Mouse (Mus musculus) layer of hippocampus, adult 2 months (tissue): ENCODE data around the gene Fhod1. TPM values are rescaled to one million over a fixed set of nuclear protein-coding genes. Genes with fewer than 3 reads are reported as not detected.

Experiments used
- DNase-seq, 2 experiments: peaks; one replicate each; pipeline ENCODE4 v3.0.0; 2022; ENCODE audit warnings: low spot score in 2 of 2
- H3K27ac ChIP-seq: fragments of 200-600 bp; 2 replicates; pipeline ENCODE4 v1.8.1; 2022
- H3K4me3 ChIP-seq: fragments of 200-600 bp; 2 replicates; pipeline ENCODE4 v1.8.1; 2022; ENCODE audit warnings: mild to moderate bottlenecking
- CTCF ChIP-seq: fragments of 200-600 bp; conservative IDR thresholded peaks from 2 replicates; pipeline ENCODE4 v1.8.1; 2022; ENCODE audit warnings: antibody characterized with exemption, mild to moderate bottlenecking, moderate library complexity
- total RNA-seq, 2 experiments: library from RNA; stranded (reverse); gene quantifications; 2 replicates each; pipeline ENCODE4 v1.2.3; 2021

The Fhod1 gene
- total RNA-seq, 2 experiments from 2014 or later, result 2.0 to 2.1 TPM

DNA sequence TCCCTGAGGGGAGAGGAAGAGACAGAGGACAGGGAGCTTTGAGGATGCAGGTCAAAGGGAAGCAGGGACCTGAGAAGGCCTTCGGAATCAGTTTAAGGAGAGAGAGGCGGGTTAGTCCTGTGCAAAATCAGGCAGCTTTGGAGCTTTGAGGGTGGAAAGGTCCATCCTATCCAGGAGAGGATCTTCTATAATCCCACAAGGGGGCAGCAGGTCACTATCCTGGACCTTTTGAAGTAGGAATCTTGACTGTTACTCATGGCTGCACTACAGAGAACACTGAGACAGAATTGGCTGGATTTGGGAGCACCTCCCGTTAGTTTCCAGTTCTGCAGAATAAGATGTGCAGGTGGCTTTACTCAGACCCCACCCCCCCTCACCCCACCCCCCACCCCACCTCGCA, 11.9 kb upstream of the Fhod1 start:
- TF ChIP-seq CTCF, result peak; percentile 61
- no peak for DNase-seq
- no peak overlapping the region for H3K27ac ChIP-seq

GRCm38 (mm10) chr8:105359208-105359607, 11.5 kb upstream of the Fhod1 start:
- Histone ChIP-seq H3K4me3 (no peak overlapping the region), H3K27ac (no peak overlapping the region)
- TF ChIP-seq CTCF, result no peak
- DNase-seq, result no peak

More for the DNA sequence above, 11.9 kb upstream of the Fhod1 start:
- H3K4me3 ChIP-seq, result no peak overlapping the region

GRCm38 (mm10) chr8:105356681-105357080, 8.9 kb upstream of the Fhod1 start:
- H3K27ac ChIP-seq, result no peak overlapping the region
- H3K4me3 ChIP-seq, result no peak overlapping the region
- no peak for TF ChIP-seq CTCF
- no peak for DNase-seq

- H3K4me3 ChIP-seq, result no peak overlapping the region
- no peak for DNase-seq
- TF ChIP-seq CTCF, result no peak
- H3K27ac ChIP-seq, result no peak overlapping the region
Measured at GRCm38 (mm10) chr8:105355179-105356024, 7.6 kb upstream of the Fhod1 start.

GRCm38 (mm10) chr8:105354549-105354948, 6.8 kb upstream of the Fhod1 start:
- TF ChIP-seq CTCF, result no peak
- no peak overlapping the region for H3K27ac ChIP-seq
- no peak for DNase-seq
- no peak overlapping the region for H3K4me3 ChIP-seq

DNA sequence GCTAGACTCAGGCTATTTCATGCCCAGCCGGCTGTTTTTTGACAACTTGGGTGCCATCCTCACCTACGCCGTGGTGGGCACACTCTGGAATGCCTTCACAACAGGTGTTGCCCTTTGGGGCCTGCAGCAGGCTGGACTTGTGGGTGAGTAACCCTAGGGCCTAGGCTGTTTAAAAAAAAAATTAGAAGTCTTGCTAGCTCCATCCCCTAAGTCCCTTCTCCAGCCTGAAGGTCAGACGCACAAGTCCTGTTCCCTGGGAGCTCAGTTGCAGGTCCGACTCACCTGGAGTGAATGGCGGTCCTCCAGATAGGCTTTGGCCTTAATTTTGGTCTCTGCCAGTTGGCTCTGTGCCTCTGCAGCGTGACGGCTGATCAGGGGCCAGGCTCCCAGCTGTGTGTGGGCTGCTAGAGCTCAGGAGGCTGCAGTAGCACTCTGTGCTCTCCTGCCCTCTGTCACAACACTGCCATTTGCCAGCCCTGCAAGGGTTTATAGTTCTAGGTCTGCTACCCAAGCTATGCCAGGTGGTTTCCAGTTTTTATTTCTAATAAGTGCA, 5.9 kb upstream of the Fhod1 start:
- no peak for DNase-seq
- Histone ChIP-seq H3K27ac (no peak overlapping the region), H3K4me3 (no peak overlapping the region)
- TF ChIP-seq CTCF, result no peak

DNA sequence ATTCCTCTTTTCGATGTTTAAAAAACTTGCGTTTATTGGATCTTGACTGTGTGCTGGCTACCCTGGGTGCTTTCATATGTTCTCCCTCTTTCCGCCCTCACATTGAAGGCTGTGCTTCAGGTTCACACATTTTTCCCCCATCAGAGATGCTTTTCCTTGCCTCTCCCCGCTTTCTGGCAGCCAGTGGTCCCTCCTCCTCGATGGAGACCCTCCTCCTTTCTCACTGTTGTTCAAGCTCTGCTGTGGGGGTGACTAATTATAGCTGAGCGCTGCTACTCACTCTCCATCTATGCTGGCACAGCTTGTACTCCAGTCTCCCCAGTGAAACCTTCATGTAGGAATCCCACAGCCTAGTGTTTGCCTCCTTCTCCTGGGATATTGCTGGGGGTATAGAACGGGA, 2.4 kb upstream of the Fhod1 start:
- Histone ChIP-seq H3K27ac (no peak overlapping the region), H3K4me3 (peak overlapping the region; percentile 77)
- TF ChIP-seq CTCF, result no peak
- no peak for DNase-seq

DNA sequence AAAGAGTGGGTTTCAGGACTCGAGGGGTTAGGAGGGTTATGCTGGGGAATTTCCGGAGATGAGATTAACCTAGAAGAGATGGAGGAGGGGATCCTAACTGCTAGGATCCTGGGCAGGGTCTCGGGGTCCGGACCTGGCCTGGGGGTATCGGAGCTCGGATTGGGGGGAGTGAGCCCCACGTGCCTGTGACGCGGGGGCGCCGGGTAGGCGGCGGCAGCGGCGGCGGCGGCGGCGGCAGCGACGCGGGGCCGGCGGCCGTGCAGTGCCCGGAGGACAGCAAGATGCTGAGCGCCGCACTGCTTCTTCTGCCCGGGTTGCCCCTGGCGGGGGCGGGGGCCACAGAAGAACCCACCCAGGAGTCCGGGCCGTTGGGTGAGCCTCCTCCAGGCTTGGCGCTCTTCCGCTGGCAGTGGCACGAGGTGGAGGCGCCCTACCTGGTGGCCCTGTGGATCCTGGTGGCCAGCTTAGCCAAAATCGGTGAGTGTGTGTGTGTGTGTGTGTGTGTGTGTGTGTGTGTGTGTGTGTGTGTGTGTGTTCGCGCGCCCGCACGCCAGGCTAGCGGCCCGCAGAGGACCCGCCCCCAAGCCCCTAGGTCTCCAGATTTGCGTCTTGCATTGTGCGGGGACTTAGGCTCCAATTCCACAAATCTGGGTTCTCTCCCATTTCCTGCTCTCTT, 1.5 kb upstream of the Fhod1 start:
- peak overlapping the region; percentile 77 for H3K4me3 ChIP-seq
- peak overlapping the region; percentile 75; the same call in 1 of the 2 replicates for H3K27ac ChIP-seq
- no peak for TF ChIP-seq CTCF
- DNase-seq, result no peak

DNA sequence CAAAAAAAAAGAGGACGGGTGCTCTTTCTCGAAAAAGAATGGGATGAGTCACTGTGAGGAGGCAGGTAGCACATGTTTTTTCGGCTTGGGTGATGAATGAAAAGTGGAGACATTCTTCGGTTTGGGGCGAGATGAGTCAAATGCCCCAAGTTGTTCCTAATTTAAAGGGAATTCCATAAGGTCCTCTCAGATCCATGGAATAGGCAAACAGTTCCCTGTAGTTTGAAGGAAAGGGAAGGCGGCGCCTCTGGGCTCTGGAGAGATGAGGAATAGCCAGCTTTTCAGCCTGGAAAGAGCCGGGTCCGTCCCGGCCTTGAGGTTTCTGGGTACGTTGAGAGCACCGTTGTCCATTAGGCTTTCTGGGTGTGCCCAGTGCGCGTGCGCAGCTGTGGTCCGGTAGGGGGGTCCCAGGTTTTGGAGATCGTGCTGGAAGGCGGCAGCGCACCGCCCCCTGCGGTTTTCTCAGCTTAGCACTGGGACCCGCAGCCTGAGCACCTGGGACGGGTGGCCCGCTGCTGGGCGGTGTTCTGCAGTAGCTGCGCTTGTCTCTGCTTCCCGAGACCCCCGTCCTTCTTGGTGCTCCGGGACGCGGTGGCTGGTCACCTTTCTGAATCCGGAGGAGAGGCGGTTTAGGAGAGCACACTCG, 820 bp upstream of the Fhod1 start, which contains the start of gene Slc9a5:
Slc9a5 (plus strand) TSS at position 394 of the 646 bp plus-strand sequence.
- no peak for DNase-seq
- peak; percentile 49 for TF ChIP-seq CTCF
- H3K27ac ChIP-seq, result peak within 1 kb of the TSS; percentile 75; the same call in 1 of the 2 replicates
- peak within 1 kb of the TSS; percentile 77 for H3K4me3 ChIP-seq

DNA sequence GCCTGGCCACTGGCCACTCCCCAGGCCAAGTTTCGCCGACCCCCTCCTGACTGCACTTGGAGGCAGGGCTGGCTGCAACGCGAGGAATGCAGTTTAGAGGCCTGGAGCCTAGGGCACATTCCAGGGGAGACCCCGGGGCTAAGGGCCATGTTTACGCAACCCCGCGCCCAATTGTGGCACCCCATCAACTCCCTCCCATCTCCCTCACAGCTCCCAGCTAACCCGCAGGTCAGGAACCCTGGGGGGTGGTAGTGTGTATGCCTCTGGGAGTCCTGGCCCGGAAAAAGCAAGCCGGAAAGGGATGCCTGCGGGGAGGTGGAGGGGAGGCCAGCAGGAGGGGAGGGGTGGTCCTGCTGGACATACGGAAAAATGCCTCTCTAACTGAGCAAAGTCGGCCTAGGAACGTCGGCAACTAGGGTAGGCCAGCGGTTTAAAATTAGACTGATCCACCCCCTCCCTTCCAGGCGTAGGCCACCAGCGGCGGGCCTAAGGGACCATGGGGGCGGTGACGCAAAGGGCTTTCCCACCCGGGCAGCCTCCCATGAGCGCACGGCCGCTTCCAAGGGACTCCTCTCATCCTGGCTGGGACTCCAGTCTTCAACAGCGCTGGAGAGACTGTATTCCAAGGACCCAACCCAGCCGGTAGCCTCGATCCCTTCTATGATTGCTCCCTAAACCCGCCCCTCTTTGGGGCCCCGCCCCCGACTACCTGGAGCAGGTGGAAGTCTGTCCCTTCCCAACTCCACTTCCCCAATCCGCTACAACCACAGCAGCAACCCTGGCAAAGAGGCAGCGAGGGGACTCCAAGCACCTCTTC, 934 bp downstream of the Fhod1 start:
- peak overlapping the region; percentile 34; the same call in 1 of the 2 replicates for H3K27ac ChIP-seq
- no peak for DNase-seq
- H3K4me3 ChIP-seq, result peak overlapping the region; percentile 77
- no peak for TF ChIP-seq CTCF

DNA sequence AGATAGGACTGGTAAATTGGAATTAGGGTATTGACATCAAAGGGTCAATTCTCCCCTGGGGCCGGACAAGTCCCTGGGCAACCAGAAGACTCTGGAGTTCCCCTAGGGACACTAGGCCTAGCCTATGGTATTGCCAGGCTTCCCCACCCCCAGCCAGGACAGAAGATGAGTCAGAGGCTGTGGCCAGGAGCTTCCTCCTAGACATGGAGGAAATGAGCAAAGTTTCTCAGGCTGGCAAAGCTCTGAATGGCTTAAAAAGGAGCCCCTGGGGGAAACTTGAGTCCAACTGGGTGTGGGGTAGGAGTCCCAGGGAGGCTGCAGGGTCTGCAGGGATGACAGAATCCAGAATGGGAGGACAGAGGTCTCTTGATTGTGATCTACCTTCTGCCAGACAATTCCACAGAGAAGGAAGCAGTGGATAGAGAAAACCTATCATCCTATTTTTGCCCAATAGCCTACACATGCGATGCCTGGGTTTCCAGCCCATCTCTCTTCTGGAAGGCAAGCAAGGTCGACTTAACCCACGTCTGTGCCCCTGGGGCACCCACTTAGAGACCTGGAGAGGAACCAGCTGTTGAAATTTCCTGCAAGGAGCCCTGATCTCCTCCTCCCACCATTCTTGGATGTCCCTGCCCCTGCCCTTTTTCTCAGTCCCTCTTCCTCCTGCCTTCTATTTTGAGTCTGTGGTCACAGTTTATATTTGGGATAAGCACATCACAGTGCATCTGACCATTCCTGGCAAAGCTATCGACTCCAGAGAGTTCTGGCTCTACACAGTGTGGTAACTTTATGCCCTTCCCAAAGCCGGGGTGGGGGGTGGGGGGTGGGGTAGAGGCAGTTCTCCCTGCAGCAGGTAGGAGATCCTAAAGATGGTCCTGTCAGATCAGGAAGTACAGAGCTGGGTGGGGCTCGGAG, 2.4 kb downstream of the Fhod1 start:
- no peak overlapping the region for H3K4me3 ChIP-seq
- H3K27ac ChIP-seq, result no peak overlapping the region; the same call in 1 of the 2 replicates
- no peak for TF ChIP-seq CTCF
- no peak for DNase-seq
